Mouse (Mus musculus) midbrain, embryonic 16.5 days (tissue): ENCODE data around the gene Fmr1nb. TPM values are rescaled to one million over a fixed set of nuclear protein-coding genes. Genes with fewer than 3 reads are reported as not detected.
"Not testable (repeated sequence)": the region's sequence is repeated elsewhere in the genome, so short reads cannot be mapped to it uniquely, and the experiment has no call there.

Source experiments
- ATAC-seq: fragments of 200-750 bp; cut with Nextera tagmentation; 2 replicates; pipeline ENCODE4 v1.8.0; 2017; ENCODE audit warnings: moderate TSS enrichment
- H3K27ac ChIP-seq: fragments of 300-500 bp; sonication (generic); 2 replicates; pipeline ENCODE4 v1.5.1; 2014; ENCODE audit warnings: mild to moderate bottlenecking, low read length, mixed read lengths
- H3K27me3 ChIP-seq: fragments of 300-500 bp; sonication (generic); 2 replicates; pipeline ENCODE4 v1.6.1; 2014; ENCODE audit warnings: low read depth, low read length, mixed read lengths; ENCODE audit not compliant: control insufficient read depth, insufficient read depth
- H3K36me3 ChIP-seq: fragments of 300-500 bp; sonication (generic); 2 replicates; pipeline ENCODE4 v1.6.1; 2014; ENCODE audit warnings: mild to moderate bottlenecking, low read length, moderate library complexity, mixed read lengths; ENCODE audit not compliant: control insufficient read depth, insufficient read depth
- H3K4me1 ChIP-seq: fragments of 300-500 bp; sonication (generic); 2 replicates; pipeline ENCODE4 v1.6.1; 2014; ENCODE audit warnings: mild to moderate bottlenecking, low read length, mixed read lengths; ENCODE audit not compliant: control insufficient read depth, insufficient read depth
- H3K4me2 ChIP-seq: fragments of 300-500 bp; sonication (generic); 2 replicates; pipeline ENCODE4 v1.6.1; 2014; ENCODE audit warnings: mild to moderate bottlenecking, low read length, mixed read lengths
- H3K4me3 ChIP-seq: fragments of 300-500 bp; sonication (generic); 2 replicates; pipeline ENCODE4 v1.5.1; 2014; ENCODE audit warnings: low read depth, mild to moderate bottlenecking, low read length, moderate library complexity, mixed read lengths
- H3K9ac ChIP-seq: fragments of 300-500 bp; sonication (generic); 2 replicates; pipeline ENCODE4 v1.6.1; 2014; ENCODE audit warnings: low read depth, low read length, mixed read lengths
- H3K9me3 ChIP-seq: fragments of 300-500 bp; sonication (generic); replicated peaks from 2 replicates; pipeline ENCODE4 v1.6.1; 2014; ENCODE audit warnings: mild to moderate bottlenecking, low read length, mixed read lengths; ENCODE audit not compliant: control insufficient read depth, poor library complexity, severe bottlenecking
- WGBS: fragments of 180-500 bp; shearing (Covaris S2); extraction: QIAGEN DNeasy Blood & Tissue Kit; methylation state at CpG from one replicate; pipeline ENCODE4 v1.1.7; 2014; 5-methylcytosine and 5-hydroxymethylcytosine counted together
- polyA plus RNA-seq: library from polyadenylated mRNA; unstranded; fragments of >200 nt; fragmentation: Nextera tagmentation; extraction: Ambion mirVana; gene quantifications from 2 replicates; pipeline ENCODE4 v1.2.1, GENCODE M21; 2015

The Fmr1nb gene
- not detected in 2 replicates for polyA plus RNA-seq

DNA sequence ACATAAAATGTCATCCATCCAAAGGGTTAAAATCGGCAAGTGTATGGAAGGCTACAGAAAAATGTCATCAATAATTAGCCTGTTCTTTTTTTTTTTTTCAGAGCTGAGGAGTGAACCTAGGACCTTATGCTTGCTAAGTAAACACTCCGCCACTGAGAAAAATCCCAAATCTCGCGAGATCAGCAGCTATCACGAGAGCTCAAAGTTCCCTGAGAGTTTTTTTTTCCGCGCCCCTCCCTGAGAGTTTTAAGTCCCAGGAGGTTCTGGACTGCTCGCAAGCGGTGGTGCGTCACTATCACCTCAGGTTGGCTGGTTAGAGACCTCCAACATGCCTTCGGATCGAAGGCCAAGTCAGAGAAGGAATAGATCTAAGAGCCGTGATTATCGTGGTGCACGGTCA, at the start of gene Fmr1nb:
Gene Fmr1nb, plus strand, starts transcription at position 234 of the 400 bp plus-strand sequence.
- 86% methylated on average over 15 of the region's 15 CpGs for WGBS
- Histone ChIP-seq H3K4me2 (no peak within 1 kb of the TSS), H3K27me3 (no peaks in the 10 kb centered on the region), H3K9me3 (no peaks in the 10 kb centered on the region), H3K27ac (no peak within 1 kb of the TSS), H3K4me3 (no peak within 1 kb of the TSS), H3K36me3 (no peaks in the 10 kb centered on the region), H3K4me1 (no peaks in the 10 kb centered on the region), H3K9ac (no peak within 1 kb of the TSS)
- ATAC-seq, result no peak

DNA sequence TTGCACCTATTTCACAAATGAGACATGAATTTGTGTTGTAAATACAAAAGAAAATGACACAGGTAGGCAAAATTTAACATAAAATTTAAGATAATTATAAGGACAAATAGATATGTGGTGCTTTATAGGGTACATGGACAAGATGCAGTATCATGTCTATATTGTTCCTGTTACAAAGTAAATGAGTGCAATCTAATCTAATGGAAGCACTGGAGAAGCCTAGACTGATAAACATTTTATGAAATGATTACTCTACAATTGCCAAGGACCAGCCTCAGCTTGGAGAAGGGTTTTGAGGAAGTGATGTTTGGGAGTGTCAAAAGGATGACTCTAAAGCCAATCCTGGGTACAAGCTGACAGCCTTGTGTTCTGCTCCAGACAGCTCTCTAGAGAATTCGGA, 24.7 kb upstream of the Fmr1nb start:
- H3K36me3 ChIP-seq, result no peaks in the 10 kb centered on the region
- WGBS, result 61% methylated on average over 1 of the region's 1 CpGs
- no peak for ATAC-seq

DNA sequence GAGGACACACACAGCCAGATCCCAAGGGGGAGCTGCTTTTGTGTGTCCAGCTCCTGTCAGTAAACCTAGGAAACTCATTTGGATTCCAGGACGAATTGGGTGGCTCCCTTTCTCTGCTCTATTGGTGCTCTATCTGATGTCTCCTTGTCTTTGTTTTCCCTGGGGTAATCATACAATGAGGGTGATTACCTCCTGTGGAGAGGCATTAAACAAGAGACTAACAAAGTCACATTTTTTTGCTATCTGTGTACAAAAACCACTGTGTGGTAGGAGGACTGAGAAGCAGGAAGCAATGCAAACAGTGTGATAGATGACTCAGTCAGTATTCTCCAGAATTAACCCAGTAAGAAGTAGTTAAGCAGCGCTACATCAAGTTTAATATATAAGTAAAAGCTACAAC, 21.6 kb upstream of the Fmr1nb start:
- Histone ChIP-seq H3K9me3 (no peaks in the 10 kb centered on the region), H3K9ac (no peak overlapping the region), H3K4me3 (no peak overlapping the region), H3K4me2 (no peak overlapping the region), H3K36me3 (no peaks in the 10 kb centered on the region), H3K4me1 (no peaks in the 10 kb centered on the region), H3K27ac (no peak overlapping the region), H3K27me3 (no peaks in the 10 kb centered on the region)
- WGBS, result 62% methylated on average over 2 of the region's 2 CpGs
- ATAC-seq, result no peak

More for the DNA sequence above, 24.7 kb upstream of the Fmr1nb start:
- no peaks in the 10 kb centered on the region for H3K9me3 ChIP-seq
- H3K4me1 ChIP-seq, result no peaks in the 10 kb centered on the region
- H3K9ac ChIP-seq, result no peak overlapping the region
- no peak overlapping the region for H3K27ac ChIP-seq
- no peaks in the 10 kb centered on the region for H3K27me3 ChIP-seq
- no peak overlapping the region for H3K4me2 ChIP-seq
- H3K4me3 ChIP-seq, result no peak overlapping the region

DNA sequence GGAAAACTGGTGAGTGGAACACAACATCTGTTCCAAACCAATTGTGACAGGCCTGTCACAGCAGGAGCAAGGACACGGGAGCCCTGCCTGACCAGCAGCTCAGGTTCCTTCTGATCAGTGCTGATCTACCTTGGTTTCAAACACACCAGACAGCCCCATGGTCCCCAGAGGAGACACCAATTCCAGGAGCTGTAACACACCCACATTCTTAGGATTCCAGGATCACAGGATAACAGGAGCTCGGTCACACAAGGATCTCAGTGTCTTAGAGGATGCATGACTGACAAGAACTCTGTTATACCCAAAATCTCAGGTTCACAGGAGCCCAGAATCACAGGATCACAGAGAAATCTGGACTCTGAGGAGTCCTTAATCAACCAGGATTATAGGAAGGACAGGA, 58.8 kb downstream of the Fmr1nb start:
- ATAC-seq, H3K9ac ChIP-seq, H3K9me3 ChIP-seq, H3K27ac ChIP-seq, H3K27me3 ChIP-seq, H3K4me3 ChIP-seq, H3K36me3 ChIP-seq, H3K4me1 ChIP-seq: not testable (repeated sequence)
- 25% methylated on average over 2 of the region's 2 CpGs for WGBS
- peak overlapping the region; percentile 48 for H3K4me2 ChIP-seq

DNA sequence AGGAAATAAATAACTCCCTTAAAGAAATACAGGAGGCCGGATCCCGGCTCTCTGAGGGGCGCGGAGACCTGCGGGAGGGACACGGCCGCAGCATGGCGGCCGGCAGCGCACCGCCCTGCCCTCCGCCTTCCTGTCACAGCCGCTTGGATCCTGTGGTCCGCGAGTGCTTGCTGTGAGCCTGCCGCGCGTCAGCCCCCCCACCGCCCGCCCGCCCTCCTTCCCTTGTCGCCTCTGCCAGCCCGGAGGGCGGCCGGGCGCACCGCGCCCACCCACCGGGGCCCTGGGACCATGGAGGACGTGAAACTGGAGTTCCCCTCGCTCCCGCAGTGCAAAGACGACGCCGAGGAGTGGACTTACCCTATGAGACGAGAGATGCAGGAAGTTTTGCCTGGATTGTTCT, 59.4 kb downstream of the Fmr1nb start, which contains the start of gene Gm14698:
Gene Gm14698, plus strand, starts transcription at position 35 of the 400 bp plus-strand sequence.
- H3K9me3 ChIP-seq, H3K27me3 ChIP-seq, H3K36me3 ChIP-seq, H3K4me1 ChIP-seq, H3K27ac ChIP-seq: not testable (repeated sequence)
- peak within 1 kb of the TSS; percentile 33 for H3K4me3 ChIP-seq
- peak; percentile 93 for ATAC-seq
- peak within 1 kb of the TSS; percentile 38; the same call in 1 of the 2 replicates for H3K9ac ChIP-seq
- peak within 1 kb of the TSS; percentile 48 for H3K4me2 ChIP-seq
- 22% methylated on average over 13 of the region's 36 CpGs for WGBS

DNA sequence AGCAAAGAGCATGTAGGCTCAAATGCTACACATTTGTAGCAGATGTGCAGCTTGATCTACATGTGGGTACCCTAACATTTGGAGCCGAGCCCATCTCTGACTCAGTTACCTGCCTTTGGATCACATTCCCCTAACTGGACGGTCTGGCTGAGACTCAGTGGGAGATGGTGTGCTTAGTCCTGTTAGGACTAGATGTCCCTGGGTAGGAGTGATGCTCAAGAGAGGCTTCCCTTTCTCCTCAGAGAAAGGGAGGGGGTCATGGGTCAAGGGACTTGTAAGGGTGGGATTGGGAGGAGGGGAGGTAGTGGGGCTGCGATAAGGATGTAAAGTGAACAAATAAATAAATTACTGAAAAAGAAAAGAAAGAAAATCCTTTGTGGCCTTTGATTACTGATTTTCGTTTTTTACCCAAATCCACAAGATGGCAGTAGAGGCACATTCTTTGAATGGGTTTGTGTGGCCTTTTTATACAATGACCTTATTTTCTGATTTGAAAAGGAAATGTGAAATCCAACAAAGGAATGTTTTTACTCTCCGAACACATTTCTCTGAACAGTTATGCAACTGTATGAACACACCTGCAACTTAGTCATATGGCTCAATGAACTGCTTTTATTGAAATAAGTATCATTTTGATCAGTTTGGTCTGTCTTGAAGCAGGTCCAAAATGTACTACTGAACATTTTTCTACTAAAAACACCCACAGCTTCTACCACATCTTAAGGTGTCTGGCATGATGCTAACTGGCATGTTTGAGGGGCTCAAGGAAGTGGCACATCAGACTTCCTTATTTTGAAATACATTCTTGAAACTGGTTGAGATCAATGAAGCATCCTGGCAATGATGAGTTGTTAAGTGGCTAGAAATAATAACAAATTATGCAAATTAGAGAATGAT, 78.2 kb downstream of the Fmr1nb start:
- Histone ChIP-seq H3K9me3 (no peaks in the 10 kb centered on the region), H3K4me2 (no peak overlapping the region), H3K36me3 (no peaks in the 10 kb centered on the region), H3K9ac (no peak overlapping the region), H3K4me3 (no peak overlapping the region), H3K27me3 (no peaks in the 10 kb centered on the region), H3K4me1 (no peaks in the 10 kb centered on the region), H3K27ac (no peak overlapping the region)
- ATAC-seq, result peak; percentile 62
- 24% methylated on average over 5 of the region's 5 CpGs for WGBS

Other genes starting within 250 kb of the Fmr1nb start
- 48.7 and 55.6 TPM in 2 replicates for gene Fmr1, start 83.3 kb upstream of the Fmr1nb start, polyA plus RNA-seq
- 2.6 and 3.6 TPM in 2 replicates for gene Gm14698, start 59.3 kb downstream of the Fmr1nb start, polyA plus RNA-seq
- gene Gm6812, start 131.2 kb downstream of the Fmr1nb start, polyA plus RNA-seq, result not detected in 2 replicates